Mouse (Mus musculus): ENCODE data around the gene Negr1. TPM values are rescaled to one million over a fixed set of nuclear protein-coding genes. Genes with fewer than 3 reads are reported as not detected.

The Negr1 gene
- polyA plus RNA-seq, 1 experiment, result 1.7 TPM

- TF ChIP-seq CTCF (conservative IDR thresholded peaks at IDR 0.05; ENCODE audit: insufficient read depth, insufficient read length, low read depth, low read length) (no peak), POLR2A (IDR thresholded peaks at IDR 0.05; ENCODE audit: low read depth, low read length) (no peak)
- no peaks in the 10 kb centered on the region for H3K36me3 ChIP-seq (ENCODE audit: control insufficient read depth, insufficient read depth, low read length)
- WGBS, result 95% methylated on average over 2 of the region's 2 CpGs
- H3K4me1 ChIP-seq (ENCODE audit: control insufficient read depth, insufficient read depth, low read length), result no peaks in the 10 kb centered on the region
- no peak overlapping the region for H3K27ac ChIP-seq (ENCODE audit: insufficient read depth, low read depth, low read length)
- no peaks in the 10 kb centered on the region for H3K27me3 ChIP-seq (replicated peaks; ENCODE audit: control insufficient read depth, insufficient read depth, low read length)
- no peak overlapping the region for H3K4me3 ChIP-seq (ENCODE audit: insufficient read depth, low read depth, low read length)
- DNase-seq, result no peak
These were observed 58.3 kb downstream of the Negr1 start for GRCm38 (mm10) chr3:156619921-156620320.

DNA sequence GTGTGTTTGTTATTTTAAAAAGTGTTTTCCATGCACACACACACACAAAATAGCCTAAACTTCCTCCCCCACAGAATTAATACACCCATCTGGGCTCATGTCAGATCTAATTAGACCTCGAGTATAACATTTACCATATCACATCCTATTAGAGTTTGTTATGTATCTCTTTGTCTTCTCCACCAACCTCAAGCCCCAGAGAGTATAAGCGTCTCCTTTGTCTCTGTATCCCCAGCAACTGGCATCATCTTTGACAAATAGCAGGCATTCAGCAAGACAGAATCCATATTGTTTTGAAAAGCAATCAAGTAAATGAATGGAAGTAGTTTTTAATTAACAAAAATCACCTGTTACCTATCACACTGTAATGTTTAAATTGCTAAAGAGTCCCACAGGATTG lies 67.0 kb downstream of the Negr1 start:
- no peak for DNase-seq
- Histone ChIP-seq H3K4me1 (ENCODE audit: control insufficient read depth, insufficient read depth, low read length) (no peaks in the 10 kb centered on the region), H3K27ac (ENCODE audit: insufficient read depth, low read depth, low read length) (no peak overlapping the region), H3K36me3 (ENCODE audit: control insufficient read depth, insufficient read depth, low read length) (no peaks in the 10 kb centered on the region), H3K4me3 (ENCODE audit: insufficient read depth, low read depth, low read length) (no peak overlapping the region), H3K27me3 (replicated peaks; ENCODE audit: control insufficient read depth, insufficient read depth, low read length) (no peaks in the 10 kb centered on the region)
- no peak for TF ChIP-seq POLR2A (IDR thresholded peaks at IDR 0.05; ENCODE audit: low read depth, low read length)
- no peak for TF ChIP-seq CTCF (conservative IDR thresholded peaks at IDR 0.05; ENCODE audit: insufficient read depth, insufficient read length, low read depth, low read length)
- 72% methylated on average over 2 of the region's 2 CpGs for WGBS

DNA sequence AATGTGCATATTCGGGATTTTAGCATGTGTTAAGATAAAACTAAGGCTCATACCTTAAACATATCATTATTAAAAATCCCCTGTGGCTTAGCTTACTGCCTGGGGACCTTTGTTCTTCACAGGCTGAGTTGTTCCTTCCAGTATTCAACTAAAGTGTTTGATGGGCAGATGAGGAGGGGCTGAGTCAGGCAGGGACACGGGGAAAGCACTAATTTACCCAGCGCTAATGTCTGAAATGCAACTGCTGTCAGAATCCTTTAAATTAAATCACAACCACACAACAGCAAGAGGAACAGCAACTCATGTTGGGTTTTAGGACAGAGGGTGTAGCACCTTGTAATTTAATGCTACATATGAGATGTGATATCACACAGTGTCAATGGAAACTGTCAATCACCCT lies 71.3 kb downstream of the Negr1 start:
- Histone ChIP-seq H3K36me3 (ENCODE audit: control insufficient read depth, insufficient read depth, low read length) (no peaks in the 10 kb centered on the region), H3K27me3 (replicated peaks; ENCODE audit: control insufficient read depth, insufficient read depth, low read length) (no peaks in the 10 kb centered on the region), H3K4me1 (ENCODE audit: control insufficient read depth, insufficient read depth, low read length) (no peaks in the 10 kb centered on the region), H3K27ac (ENCODE audit: insufficient read depth, low read depth, low read length) (no peak overlapping the region), H3K4me3 (ENCODE audit: insufficient read depth, low read depth, low read length) (no peak overlapping the region)
- TF ChIP-seq POLR2A (IDR thresholded peaks at IDR 0.05; ENCODE audit: low read depth, low read length), result no peak
- no peak for TF ChIP-seq CTCF (conservative IDR thresholded peaks at IDR 0.05; ENCODE audit: insufficient read depth, insufficient read length, low read depth, low read length)
- WGBS, result 50% methylated on average over 3 of the region's 3 CpGs
- DNase-seq, result no peak

DNA sequence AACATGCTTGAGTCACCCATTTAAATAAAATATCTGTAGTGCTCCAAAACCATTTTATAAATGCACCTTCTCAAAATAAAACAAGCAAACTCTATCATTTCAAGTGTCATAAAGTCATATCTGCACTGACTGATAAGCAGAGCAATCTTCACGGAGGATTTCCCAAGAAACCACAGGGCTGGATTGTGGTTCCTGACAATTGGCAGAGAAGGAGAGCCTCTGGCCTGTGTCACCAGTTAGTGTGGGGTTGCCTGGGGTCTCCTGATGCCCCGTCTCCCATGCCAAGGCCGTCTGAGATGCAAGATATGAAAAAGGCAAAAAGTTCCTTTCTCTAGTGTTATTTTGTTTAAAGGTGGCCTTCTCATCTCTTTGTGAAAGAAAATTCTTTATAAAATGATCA lies 77.8 kb downstream of the Negr1 start:
- no peaks in the 10 kb centered on the region for H3K36me3 ChIP-seq (ENCODE audit: control insufficient read depth, insufficient read depth, low read length)
- H3K4me1 ChIP-seq (ENCODE audit: control insufficient read depth, insufficient read depth, low read length), result no peaks in the 10 kb centered on the region
- H3K27ac ChIP-seq (ENCODE audit: insufficient read depth, low read depth, low read length), result no peak overlapping the region
- no peak for TF ChIP-seq POLR2A (IDR thresholded peaks at IDR 0.05; ENCODE audit: low read depth, low read length)
- TF ChIP-seq CTCF (conservative IDR thresholded peaks at IDR 0.05; ENCODE audit: insufficient read depth, insufficient read length, low read depth, low read length), result no peak
- no peaks in the 10 kb centered on the region for H3K27me3 ChIP-seq (replicated peaks; ENCODE audit: control insufficient read depth, insufficient read depth, low read length)
- WGBS, result 73% methylated on average over 3 of the region's 3 CpGs
- DNase-seq, result no peak
- H3K4me3 ChIP-seq (ENCODE audit: insufficient read depth, low read depth, low read length), result no peak overlapping the region

GRCm38 (mm10) chr3:156643710-156644363 lies 82.2 kb downstream of the Negr1 start:
- TF ChIP-seq POLR2A (IDR thresholded peaks at IDR 0.05; ENCODE audit: low read depth, low read length) (no peak), CTCF (conservative IDR thresholded peaks at IDR 0.05; ENCODE audit: insufficient read depth, insufficient read length, low read depth, low read length) (0 out of 2 replicates have a peak, but pooled peaks have one; percentile 26)
- H3K36me3 ChIP-seq (ENCODE audit: control insufficient read depth, insufficient read depth, low read length), result no peaks in the 10 kb centered on the region
- H3K27me3 ChIP-seq (replicated peaks; ENCODE audit: control insufficient read depth, insufficient read depth, low read length), result no peaks in the 10 kb centered on the region
- H3K4me1 ChIP-seq (ENCODE audit: control insufficient read depth, insufficient read depth, low read length), result no peaks in the 10 kb centered on the region
- no peak overlapping the region for H3K4me3 ChIP-seq (ENCODE audit: insufficient read depth, low read depth, low read length)
- H3K27ac ChIP-seq (ENCODE audit: insufficient read depth, low read depth, low read length), result no peak overlapping the region
- DNase-seq, result peak; percentile 34
- WGBS, result 60% methylated on average over 3 of the region's 3 CpGs

DNA sequence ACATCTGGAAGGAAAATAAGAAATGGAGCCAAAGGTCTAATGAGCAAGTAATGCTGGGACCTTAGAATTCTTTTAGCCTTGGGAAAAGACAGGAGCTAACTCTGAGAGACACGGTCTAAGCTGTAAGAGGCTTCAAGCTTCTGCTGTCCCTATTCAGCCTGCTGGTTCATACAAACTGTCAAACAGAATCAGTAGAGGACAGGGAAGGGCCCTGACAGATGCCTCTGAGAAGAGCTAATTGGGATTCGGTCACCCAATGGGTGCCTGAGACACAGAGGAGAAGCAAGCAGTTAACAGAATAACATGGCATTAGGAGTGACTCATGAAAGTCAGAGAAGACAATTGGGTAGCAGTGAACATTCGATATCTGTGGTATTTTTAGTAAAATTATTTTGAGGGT lies 86.8 kb downstream of the Negr1 start:
- no peak overlapping the region for H3K27ac ChIP-seq (ENCODE audit: insufficient read depth, low read depth, low read length)
- WGBS, result 85% methylated on average over 3 of the region's 3 CpGs
- TF ChIP-seq CTCF (conservative IDR thresholded peaks at IDR 0.05; ENCODE audit: insufficient read depth, insufficient read length, low read depth, low read length), result no peak

GRCm38 (mm10) chr3:156662553-156662952 lies 101.0 kb downstream of the Negr1 start:
- no peak overlapping the region for H3K4me3 ChIP-seq (ENCODE audit: insufficient read depth, low read depth, low read length)
- no peaks in the 10 kb centered on the region for H3K4me1 ChIP-seq (ENCODE audit: control insufficient read depth, insufficient read depth, low read length)
- no peak overlapping the region for H3K27ac ChIP-seq (ENCODE audit: insufficient read depth, low read depth, low read length)
- WGBS, result 97% methylated on average over 2 of the region's 2 CpGs
- H3K36me3 ChIP-seq (ENCODE audit: control insufficient read depth, insufficient read depth, low read length), result no peaks in the 10 kb centered on the region
- H3K27me3 ChIP-seq (replicated peaks; ENCODE audit: control insufficient read depth, insufficient read depth, low read length), result no peaks in the 10 kb centered on the region
- TF ChIP-seq POLR2A (IDR thresholded peaks at IDR 0.05; ENCODE audit: low read depth, low read length), result no peak
- TF ChIP-seq CTCF (conservative IDR thresholded peaks at IDR 0.05; ENCODE audit: insufficient read depth, insufficient read length, low read depth, low read length), result no peak
- DNase-seq, result no peak

More for the DNA sequence above, 86.8 kb downstream of the Negr1 start:
- H3K4me3 ChIP-seq (ENCODE audit: insufficient read depth, low read depth, low read length), result no peak overlapping the region
- H3K27me3 ChIP-seq (replicated peaks; ENCODE audit: control insufficient read depth, insufficient read depth, low read length), result no peaks in the 10 kb centered on the region
- no peaks in the 10 kb centered on the region for H3K4me1 ChIP-seq (ENCODE audit: control insufficient read depth, insufficient read depth, low read length)
- H3K36me3 ChIP-seq (ENCODE audit: control insufficient read depth, insufficient read depth, low read length), result no peaks in the 10 kb centered on the region
- no peak for DNase-seq

All from kidney, adult 2 months (tissue).